Mouse (Mus musculus): ENCODE data around the gene Wnk4. TPM values are rescaled to one million over a fixed set of nuclear protein-coding genes. Genes with fewer than 3 reads are reported as not detected.

Gene Wnk4
- total and polyA plus RNA-seq, 2 experiments from 2014 or later, result 1.5 to 6.5 TPM

- H3K27me3 ChIP-seq (ENCODE audit: insufficient read depth, low read length), result no peaks in the 10 kb centered on the region
- no peaks in the 10 kb centered on the region for H3K9me3 ChIP-seq (ENCODE audit: low read length)
- no peak overlapping the region for H3K9ac ChIP-seq (replicated peaks; ENCODE audit: low read length)
- DNase-seq (ENCODE audit: low spot score), result no peak
- TF ChIP-seq CTCF (IDR thresholded peaks at IDR 0.05; ENCODE audit: low read depth), result no peak
- ATAC-seq, result no peak
- no peaks in the 10 kb centered on the region for H3K36me3 ChIP-seq (ENCODE audit: insufficient read depth, low read length)
- H3K4me1 ChIP-seq (ENCODE audit: insufficient read depth, low read length), result peaks cover 14% of the 10 kb centered on the region
- 66% methylated on average over 2 of the region's 2 CpGs for WGBS
- no peak overlapping the region for H3K4me3 ChIP-seq (ENCODE audit: low read length)
- H3K27ac ChIP-seq, result no peak overlapping the region
- no peak overlapping the region for H3K4me2 ChIP-seq (ENCODE audit: low read depth, low read length)
Measured at GRCm38 (mm10) chr11:101251031-101251430, 9.3 kb upstream of the Wnk4 start.

- no peak for DNase-seq (ENCODE audit: low spot score)
- ATAC-seq, result no peak
- WGBS, result 10% methylated on average over 7 of the region's 7 CpGs
- H3K4me1 ChIP-seq (ENCODE audit: insufficient read depth, low read length), result peaks cover 10% of the 10 kb centered on the region
- peak overlapping the region; percentile 86; the same call in 1 of the 2 replicates for H3K27ac ChIP-seq
- H3K4me2 ChIP-seq (ENCODE audit: low read depth, low read length), result peak overlapping the region; percentile 97
- peak overlapping the region; percentile 62 for H3K4me3 ChIP-seq (ENCODE audit: low read length)
- TF ChIP-seq CTCF (IDR thresholded peaks at IDR 0.05; ENCODE audit: low read depth), result no peak
- H3K9me3 ChIP-seq (ENCODE audit: low read length), result no peaks in the 10 kb centered on the region
- no peaks in the 10 kb centered on the region for H3K27me3 ChIP-seq (ENCODE audit: insufficient read depth, low read length)
- peak overlapping the region; percentile 71 for H3K9ac ChIP-seq (replicated peaks; ENCODE audit: low read length)
- H3K36me3 ChIP-seq (ENCODE audit: insufficient read depth, low read length), result 0 out of 2 replicates have a peak, but pooled peaks cover 3% of the 10 kb centered on the region
Measured at GRCm38 (mm10) chr11:101252941-101253340, 7.4 kb upstream of the Wnk4 start.

GRCm38 (mm10) chr11:101253613-101254389 lies 6.6 kb upstream of the Wnk4 start, which contains the start of gene Vps25:
Gene Vps25 (plus strand): TSS chr11:101253707.
- H3K27ac ChIP-seq, result peak within 1 kb of the TSS; percentile 86
- H3K9me3 ChIP-seq (ENCODE audit: low read length), result no peaks in the 10 kb centered on the region
- peaks cover 10% of the 10 kb centered on the region for H3K4me1 ChIP-seq (ENCODE audit: insufficient read depth, low read length)
- no peaks in the 10 kb centered on the region for H3K27me3 ChIP-seq (ENCODE audit: insufficient read depth, low read length)
- peak within 1 kb of the TSS; percentile 71 for H3K9ac ChIP-seq (replicated peaks; ENCODE audit: low read length)
- TF ChIP-seq CTCF (IDR thresholded peaks at IDR 0.05; ENCODE audit: low read depth), result peak; percentile 32; the same call in 1 of the 2 replicates
- WGBS, result under 1% methylated on average over 40 of the region's 40 CpGs
- H3K4me3 ChIP-seq (ENCODE audit: low read length), result peak within 1 kb of the TSS; percentile 62
- DNase-seq (ENCODE audit: low spot score) (peak; percentile 93), ATAC-seq (peak; percentile 92)
- peak within 1 kb of the TSS; percentile 97 for H3K4me2 ChIP-seq (ENCODE audit: low read depth, low read length)
- peaks cover 9% of the 10 kb centered on the region; the same call in 1 of the 2 replicates for H3K36me3 ChIP-seq (ENCODE audit: insufficient read depth, low read length)

GRCm38 (mm10) chr11:101255826-101256775 lies 4.3 kb upstream of the Wnk4 start:
- H3K4me1 ChIP-seq (ENCODE audit: insufficient read depth, low read length), result peaks cover 23% of the 10 kb centered on the region
- ATAC-seq, result no peak
- H3K4me2 ChIP-seq (ENCODE audit: low read depth, low read length), result no peak overlapping the region
- DNase-seq (ENCODE audit: low spot score), result no peak
- WGBS, result 88% methylated on average over 13 of the region's 13 CpGs
- no peaks in the 10 kb centered on the region for H3K9me3 ChIP-seq (ENCODE audit: low read length)
- no peak overlapping the region for H3K27ac ChIP-seq
- H3K36me3 ChIP-seq (ENCODE audit: insufficient read depth, low read length), result peaks cover 11% of the 10 kb centered on the region; the same call in 1 of the 2 replicates
- H3K9ac ChIP-seq (replicated peaks; ENCODE audit: low read length), result no peak overlapping the region
- H3K27me3 ChIP-seq (ENCODE audit: insufficient read depth, low read length), result no peaks in the 10 kb centered on the region
- no peak for TF ChIP-seq CTCF (IDR thresholded peaks at IDR 0.05; ENCODE audit: low read depth)
- H3K4me3 ChIP-seq (ENCODE audit: low read length), result no peak overlapping the region

GRCm38 (mm10) chr11:101259261-101259712 lies 1.1 kb upstream of the Wnk4 start:
- Histone ChIP-seq H3K4me1 (ENCODE audit: insufficient read depth, low read length) (peaks cover 15% of the 10 kb centered on the region), H3K9me3 (ENCODE audit: low read length) (no peaks in the 10 kb centered on the region), H3K4me2 (ENCODE audit: low read depth, low read length) (peak overlapping the region; percentile 97; the same call in 1 of the 2 replicates), H3K27me3 (ENCODE audit: insufficient read depth, low read length) (peaks cover 11% of the 10 kb centered on the region; the same call in 1 of the 2 replicates), H3K27ac (no peak overlapping the region), H3K4me3 (ENCODE audit: low read length) (no peak overlapping the region), H3K36me3 (ENCODE audit: insufficient read depth, low read length) (peaks cover 11% of the 10 kb centered on the region; the same call in 1 of the 2 replicates), H3K9ac (replicated peaks; ENCODE audit: low read length) (no peak overlapping the region)
- ATAC-seq (no peak), DNase-seq (ENCODE audit: low spot score) (no peak)
- no peak for TF ChIP-seq CTCF (IDR thresholded peaks at IDR 0.05; ENCODE audit: low read depth)
- 42% methylated on average over 6 of the region's 6 CpGs for WGBS

GRCm38 (mm10) chr11:101260826-101261380 lies 536 bp downstream of the Wnk4 start:
- H3K9ac ChIP-seq (replicated peaks; ENCODE audit: low read length), result peak overlapping the region; percentile 63
- H3K4me3 ChIP-seq (ENCODE audit: low read length), result peak overlapping the region; percentile 42
- WGBS, result 1% methylated on average over 30 of the region's 30 CpGs
- no peak for TF ChIP-seq CTCF (IDR thresholded peaks at IDR 0.05; ENCODE audit: low read depth)
- H3K27ac ChIP-seq, result peak overlapping the region; percentile 41; the same call in 1 of the 2 replicates
- ATAC-seq (0 out of 2 replicates have a peak, but pooled peaks have one; percentile 16), DNase-seq (ENCODE audit: low spot score) (no peak)
- peaks cover 11% of the 10 kb centered on the region; the same call in 1 of the 2 replicates for H3K27me3 ChIP-seq (ENCODE audit: insufficient read depth, low read length)
- peaks cover 20% of the 10 kb centered on the region for H3K4me1 ChIP-seq (ENCODE audit: insufficient read depth, low read length)
- peaks cover 11% of the 10 kb centered on the region; the same call in 1 of the 2 replicates for H3K36me3 ChIP-seq (ENCODE audit: insufficient read depth, low read length)
- no peaks in the 10 kb centered on the region for H3K9me3 ChIP-seq (ENCODE audit: low read length)
- H3K4me2 ChIP-seq (ENCODE audit: low read depth, low read length), result peak overlapping the region; percentile 97
